Mouse (Mus musculus) liver, embryonic 14.5 days (tissue): ENCODE measurements around the gene Prkn. TPM values are rescaled to one million over a fixed set of nuclear protein-coding genes. Genes with fewer than 3 reads are reported as not detected.

ENCODE experiments used
- ATAC-seq: fragments of 200-750 bp; cut with Nextera tagmentation; 2 replicates; pipeline ENCODE4 v1.8.0; 2017; ENCODE audit warnings: moderate number of reproducible peaks, mild to moderate bottlenecking, moderate library complexity; ENCODE audit not compliant: insufficient read depth
- DNase-seq, 3 experiments: peaks; one replicate each; pipeline ENCODE4 v3.0.0-alpha.2; 2012 to 2013; ENCODE audit warnings: low read depth in 3 of 3, low spot score in 3 of 3
- H3K27ac ChIP-seq: fragments of 300-500 bp; sonication (generic); 2 replicates; pipeline ENCODE4 v1.5.1; 2014; ENCODE audit warnings: moderate library complexity, mild to moderate bottlenecking, control low read depth, inconsistent platforms
- H3K27me3 ChIP-seq: fragments of 300-500 bp; sonication (generic); 2 replicates; pipeline ENCODE4 v1.6.1; 2014; ENCODE audit warnings: mild to moderate bottlenecking, low read length, moderate library complexity; ENCODE audit not compliant: control insufficient read depth, insufficient read depth
- H3K36me3 ChIP-seq: fragments of 300-500 bp; sonication (generic); replicated peaks from 2 replicates; pipeline ENCODE4 v1.6.1; 2014; ENCODE audit warnings: low read depth; ENCODE audit not compliant: control insufficient read depth, insufficient read depth
- H3K4me1 ChIP-seq, 2 experiments: fragments of 200-500 bp in 1 of 2; fragments of 300-500 bp in 1 of 2; sonication (generic) in 1 of 2; replicated peaks; 2 replicates each; pipeline ENCODE4 v1.6.1; 2012 to 2014; ENCODE audit warnings: antibody characterized with exemption in 1 of 2, inconsistent platforms in 1 of 2, low read length in 1 of 2; ENCODE audit not compliant: control insufficient read depth in 2 of 2, insufficient read depth in 2 of 2
- H3K4me2 ChIP-seq: fragments of 300-500 bp; sonication (generic); 2 replicates; pipeline ENCODE4 v1.6.1; 2014; ENCODE audit warnings: low read depth, mild to moderate bottlenecking, control low read depth, moderate library complexity
- H3K4me3 ChIP-seq, 2 experiments: fragments of 200-500 bp in 1 of 2; fragments of 300-500 bp in 1 of 2; sonication (generic) in 1 of 2; 2 replicates each; pipeline ENCODE4 v1.5.1; 2012 to 2014; ENCODE audit warnings: low read depth in 2 of 2, low read length in 2 of 2, mild to moderate bottlenecking in 2 of 2, control low read depth in 1 of 2, inconsistent platforms in 1 of 2, moderate library complexity in 1 of 2; ENCODE audit not compliant: insufficient read depth in 1 of 2
- H3K9ac ChIP-seq: fragments of 300-500 bp; sonication (generic); replicated peaks from 2 replicates; pipeline ENCODE4 v1.6.1; 2014; ENCODE audit warnings: mild to moderate bottlenecking, control low read depth, moderate library complexity
- H3K9me3 ChIP-seq: fragments of 300-500 bp; sonication (generic); 2 replicates; pipeline ENCODE4 v1.6.1; 2016; ENCODE audit warnings: low read length, mixed read lengths; ENCODE audit not compliant: control insufficient read depth
- CTCF ChIP-seq: IDR thresholded peaks from 2 replicates; pipeline ENCODE4 v1.5.1; 2016; ENCODE audit warnings: antibody characterized with exemption, low read depth, control low read depth
- EP300 ChIP-seq: IDR thresholded peaks from 2 replicates; pipeline ENCODE4 v1.6.1; 2016; ENCODE audit warnings: antibody characterized with exemption, low read depth
- WGBS: fragments of 180-500 bp; shearing (Covaris S2); extraction: QIAGEN DNeasy Blood & Tissue Kit; methylation state at CpG from one replicate; pipeline ENCODE4 v1.1.7; 2014; ENCODE audit not compliant: insufficient replicate concordance; 5-methylcytosine and 5-hydroxymethylcytosine counted together
- polyA plus RNA-seq, 2 experiments: library from polyadenylated mRNA; depleted of rRNA in 1 of 2; stranded (reverse) in 1 of 2; unstranded in 1 of 2; fragments of >200 nt; fragmentation: Nextera tagmentation in 1 of 2; extraction: Ambion mirVana in 1 of 2; gene quantifications; 2 replicates each; pipeline versions ENCODE4 v1.2.1 to v1.2.3; 2012 to 2014

The Prkn gene
- polyA plus RNA-seq, 2 experiments: 0.17 to 0.61 TPM

- Histone ChIP-seq H3K4me3 (no peak overlapping the region), H3K36me3 (no peaks in the 10 kb centered on the region), H3K27me3 (no peaks in the 10 kb centered on the region), H3K9ac (no peak overlapping the region), H3K9me3 (no peaks in the 10 kb centered on the region), H3K27ac (no peak overlapping the region), H3K4me2 (no peak overlapping the region), H3K4me1 (no peaks in the 10 kb centered on the region)
- no peak for TF ChIP-seq EP300
- TF ChIP-seq CTCF: no peak
- DNase-seq (no peak), ATAC-seq (no peak)
- whole genome bisulfite sequencing: 56% methylated on average over 8 of the region's 8 CpGs
Measured at GRCm38 (mm10) chr17:11087823-11088222, 247.6 kb downstream of the Prkn start.

GRCm38 (mm10) chr17:11089361-11089760 is 249.2 kb downstream of the Prkn start:
- DNase-seq (no peak), ATAC-seq (no peak)
- TF ChIP-seq CTCF (no peak), EP300 (no peak)
- no peak overlapping the region for H3K27ac ChIP-seq
- H3K27me3 ChIP-seq: no peaks in the 10 kb centered on the region
- no peaks in the 10 kb centered on the region for H3K36me3 ChIP-seq
- no peak overlapping the region for H3K4me3 ChIP-seq
- WGBS: 61% methylated on average over 6 of the region's 6 CpGs
- H3K4me2 ChIP-seq: no peak overlapping the region
- H3K9ac ChIP-seq: no peak overlapping the region
- no peaks in the 10 kb centered on the region for H3K9me3 ChIP-seq
- H3K4me1 ChIP-seq: no peaks in the 10 kb centered on the region

GRCm38 (mm10) chr17:11092900-11093299 is 252.7 kb downstream of the Prkn start:
- TF ChIP-seq EP300: no peak
- no peak for TF ChIP-seq CTCF
- no peak for DNase-seq
- Histone ChIP-seq H3K36me3 (no peaks in the 10 kb centered on the region), H3K4me1 (no peaks in the 10 kb centered on the region), H3K4me2 (no peak overlapping the region), H3K27ac (no peak overlapping the region), H3K9me3 (no peaks in the 10 kb centered on the region), H3K4me3 (no peak overlapping the region), H3K9ac (no peak overlapping the region), H3K27me3 (no peaks in the 10 kb centered on the region)
- WGBS: 33% methylated on average over 6 of the region's 6 CpGs
- no peak for ATAC-seq

- Histone ChIP-seq H3K9ac (no peak overlapping the region), H3K27me3 (no peaks in the 10 kb centered on the region), H3K27ac (no peak overlapping the region), H3K36me3 (no peaks in the 10 kb centered on the region), H3K4me2 (no peak overlapping the region), H3K4me1 (no peaks in the 10 kb centered on the region), H3K9me3 (no peaks in the 10 kb centered on the region), H3K4me3 (no peak overlapping the region)
- DNase-seq (no peak), ATAC-seq (no peak)
- WGBS: 52% methylated on average over 3 of the region's 3 CpGs
- TF ChIP-seq CTCF (no peak), EP300 (no peak)
Measured at GRCm38 (mm10) chr17:11093321-11093720, 253.1 kb downstream of the Prkn start.

- ATAC-seq (no peak), DNase-seq (no peak)
- H3K27ac ChIP-seq: no peak overlapping the region
- no peaks in the 10 kb centered on the region for H3K36me3 ChIP-seq
- H3K4me2 ChIP-seq: no peak overlapping the region
- no peak overlapping the region for H3K4me3 ChIP-seq
- H3K27me3 ChIP-seq: no peaks in the 10 kb centered on the region
- no peaks in the 10 kb centered on the region for H3K4me1 ChIP-seq
- WGBS: 42% methylated on average over 3 of the region's 3 CpGs
- H3K9me3 ChIP-seq: no peaks in the 10 kb centered on the region
- TF ChIP-seq CTCF (no peak), EP300 (no peak)
- no peak overlapping the region for H3K9ac ChIP-seq
Measured at GRCm38 (mm10) chr17:11107007-11107406, 266.8 kb downstream of the Prkn start.

GRCm38 (mm10) chr17:11107916-11108315 is 267.7 kb downstream of the Prkn start:
- Histone ChIP-seq H3K36me3 (no peaks in the 10 kb centered on the region), H3K27me3 (no peaks in the 10 kb centered on the region), H3K4me2 (no peak overlapping the region), H3K9ac (no peak overlapping the region), H3K4me3 (no peak overlapping the region), H3K27ac (no peak overlapping the region), H3K4me1 (no peaks in the 10 kb centered on the region), H3K9me3 (no peaks in the 10 kb centered on the region)
- WGBS: 22% methylated on average over 2 of the region's 2 CpGs
- ATAC-seq (no peak), DNase-seq (no peak)
- TF ChIP-seq EP300: no peak
- TF ChIP-seq CTCF: no peak
